Mouse (Mus musculus) embryo, embryonic 10.5 days (tissue): ENCODE results near the gene 2210016L21Rik.
"Not testable (repeated sequence)": the region's sequence is repeated elsewhere in the genome, so short reads cannot be mapped to it uniquely, and the experiment has no call there.

Experiments used
- DNase-seq: peaks from one replicate; pipeline ENCODE4 v3.0.0-alpha.2; 2015; ENCODE audit warnings: low spot score

2210016L21Rik gene

DNA sequence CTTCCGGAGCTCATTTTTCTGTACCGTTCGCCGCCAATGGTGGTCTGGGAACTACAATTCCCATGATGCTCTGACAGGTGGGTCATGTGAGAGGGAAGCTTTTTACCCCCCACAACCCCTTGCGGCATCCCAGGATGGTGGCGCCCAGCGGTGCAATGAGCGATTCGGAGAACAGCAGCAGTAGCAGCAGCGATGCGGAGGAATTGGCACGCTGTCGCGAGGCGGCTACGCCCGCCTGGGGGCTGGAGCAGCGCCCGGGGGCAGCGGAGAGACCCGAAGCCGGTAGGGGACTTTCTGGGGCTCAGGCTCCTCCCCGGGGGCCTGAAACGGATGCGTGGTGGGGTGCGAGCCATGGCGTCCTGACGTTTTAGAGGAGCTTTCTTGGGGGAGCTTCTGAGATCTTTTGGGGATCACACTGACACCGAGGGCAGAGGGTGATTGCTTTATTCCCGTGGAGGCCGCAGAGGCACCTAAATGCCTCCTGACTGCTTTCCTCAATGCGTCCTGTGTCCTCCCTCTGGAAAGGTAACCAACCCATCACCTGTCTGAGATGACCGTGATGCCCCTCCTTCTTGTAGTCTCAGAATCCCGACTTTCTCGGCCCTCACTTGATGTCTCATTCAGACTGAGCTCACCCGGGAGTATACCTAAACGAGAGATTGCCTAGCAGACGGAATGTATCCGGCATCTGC, at the start of gene 2210016L21Rik:
Gene 2210016L21Rik (plus strand): TSS at position 85 of the 692 bp plus-strand sequence.
- peak; percentile 96 for DNase-seq

DNA sequence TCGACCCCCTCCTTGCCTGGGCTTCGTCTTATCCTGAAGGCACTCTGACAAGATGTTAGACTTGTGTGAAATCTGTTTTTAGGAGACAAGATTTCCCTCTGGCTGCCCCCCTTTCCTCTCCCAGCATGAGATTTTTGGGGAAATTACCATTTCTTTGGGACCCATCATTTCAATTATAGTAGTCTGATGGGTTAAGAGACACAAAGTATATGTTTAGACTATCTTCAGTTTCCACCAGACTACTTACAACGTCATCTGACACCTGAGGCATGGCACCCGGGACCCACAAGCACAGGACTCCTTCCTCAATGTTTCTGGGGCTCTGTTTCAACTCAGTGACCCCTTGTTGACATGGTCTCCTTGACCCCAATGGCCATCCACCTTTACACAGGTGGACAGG, 46.4 kb upstream of the 2210016L21Rik start:
- no peak for DNase-seq

DNA sequence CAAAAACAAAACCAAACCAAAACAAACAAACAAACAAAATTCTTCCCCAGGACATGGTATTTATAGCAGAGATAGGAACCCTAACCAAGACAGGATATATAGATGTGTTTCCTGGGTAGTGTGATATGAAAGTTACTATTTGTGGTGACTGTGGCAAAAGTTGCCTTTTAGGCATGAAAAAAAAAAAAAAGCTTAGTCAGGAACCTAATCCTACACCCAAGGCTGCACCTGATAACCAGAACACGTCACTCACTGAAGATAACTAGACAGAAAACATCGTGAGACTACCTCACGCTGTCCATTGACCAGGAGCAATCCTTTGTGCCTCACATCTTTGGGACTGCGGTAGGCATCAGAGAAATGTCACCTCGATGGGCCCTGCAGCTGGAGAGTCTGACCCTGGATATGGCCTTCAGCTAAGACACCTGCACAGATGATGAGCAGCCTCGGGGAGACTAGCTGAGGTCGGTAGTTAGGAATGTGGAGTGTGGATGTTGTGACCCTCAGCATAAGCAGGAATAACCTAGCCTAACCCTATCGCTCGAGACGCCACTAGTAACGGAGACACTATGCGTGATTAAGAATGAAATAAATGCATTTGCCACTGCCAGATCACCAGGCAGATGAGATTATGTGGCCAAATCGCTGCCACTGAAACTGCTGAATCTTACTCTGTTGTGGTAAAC, 45.1 kb upstream of the 2210016L21Rik start, which contains the start of gene Oasl2:
Gene Oasl2 (plus strand): TSS at position 249 of the 686 bp plus-strand sequence.
- DNase-seq, result no peak

DNA sequence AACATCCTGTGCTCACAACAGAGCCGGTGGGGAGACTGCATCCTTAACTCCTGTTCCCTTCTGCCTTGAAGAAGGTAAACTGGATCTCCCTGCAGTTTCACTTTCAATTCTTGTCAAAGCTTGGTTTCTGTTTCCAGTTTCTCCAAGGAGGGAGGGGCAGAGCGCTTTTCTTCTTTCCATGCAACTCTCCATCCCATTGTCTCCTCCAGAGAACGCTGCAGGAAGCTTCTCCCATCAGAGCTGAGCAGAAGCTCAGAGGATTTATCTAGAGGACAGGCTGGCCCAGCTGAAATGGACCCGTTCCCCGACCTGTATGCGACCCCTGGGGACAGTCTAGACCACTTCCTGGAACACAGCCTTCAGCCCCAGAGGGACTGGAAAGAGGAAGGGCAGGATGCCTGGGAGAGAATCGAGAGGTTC, 44.6 kb upstream of the 2210016L21Rik start:
- no peak for DNase-seq

DNA sequence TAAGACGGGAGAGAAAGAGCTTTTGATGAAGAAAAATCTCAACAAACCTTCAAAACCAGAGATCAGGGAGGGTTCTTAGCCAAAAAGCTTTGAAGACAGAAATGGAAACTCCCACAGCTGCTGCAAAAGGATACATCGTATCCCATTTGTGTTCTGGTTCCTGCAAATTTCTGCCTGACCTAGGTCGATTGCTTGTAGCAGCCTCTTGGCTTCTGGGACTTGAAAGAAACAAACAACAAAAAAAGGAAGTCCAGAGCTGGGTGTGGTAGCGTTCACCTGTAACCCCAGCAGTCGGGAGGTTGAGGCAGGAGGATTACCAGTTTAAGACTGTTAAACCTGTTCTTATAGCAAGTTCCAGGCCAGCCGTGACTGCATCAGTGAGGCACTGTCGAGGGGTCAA, 43.1 kb upstream of the 2210016L21Rik start:
- no peak for DNase-seq

- peak; percentile 73 for DNase-seq
Measured at GRCm38 (mm10) chr5:114902413-114902812, 39.5 kb upstream of the 2210016L21Rik start.

- DNase-seq, result peak; percentile 30
Measured at GRCm38 (mm10) chr5:114908598-114909305, 33.2 kb upstream of the 2210016L21Rik start.

DNA sequence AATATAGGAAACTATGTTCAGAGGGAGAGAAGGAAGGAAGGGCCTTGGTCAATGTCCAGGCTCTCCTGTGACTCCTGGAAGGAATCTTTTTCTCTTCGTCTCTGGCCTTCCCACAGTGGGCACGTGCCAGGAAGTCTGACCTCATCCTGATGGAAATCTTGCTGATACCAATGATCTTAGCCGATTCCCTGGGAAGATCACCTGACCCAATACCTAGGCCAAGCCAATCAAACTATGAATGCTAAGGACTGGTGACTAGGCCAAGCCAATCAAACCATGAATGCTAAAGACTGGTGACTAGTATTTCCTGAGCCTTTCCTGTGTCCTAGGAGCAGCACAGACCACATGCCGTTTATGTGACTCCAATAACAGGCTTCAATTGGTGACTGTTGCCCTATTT, 28.3 kb upstream of the 2210016L21Rik start:
- DNase-seq, result no peak

DNA sequence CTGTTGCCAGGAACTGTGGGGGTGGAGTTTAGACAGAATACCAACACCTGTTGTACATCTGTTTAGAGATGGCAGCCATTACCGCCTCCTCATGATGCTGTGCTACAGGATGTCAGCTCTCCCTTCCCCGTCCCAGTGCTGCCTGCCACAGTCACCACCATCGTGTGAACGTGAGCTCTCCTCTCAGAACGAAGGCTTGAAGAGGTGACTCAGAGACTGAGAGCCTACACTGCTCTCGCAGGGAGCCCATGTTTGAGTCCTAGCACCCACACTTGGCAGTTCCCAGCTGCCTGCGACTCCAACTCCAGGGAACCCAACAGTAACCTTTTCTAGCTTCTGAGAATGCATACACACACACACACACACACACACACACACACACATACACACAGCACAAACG, 27.1 kb upstream of the 2210016L21Rik start:
- DNase-seq, result no peak

GRCm38 (mm10) chr5:114915854-114916253, 26.1 kb upstream of the 2210016L21Rik start:
- no peak for DNase-seq

DNA sequence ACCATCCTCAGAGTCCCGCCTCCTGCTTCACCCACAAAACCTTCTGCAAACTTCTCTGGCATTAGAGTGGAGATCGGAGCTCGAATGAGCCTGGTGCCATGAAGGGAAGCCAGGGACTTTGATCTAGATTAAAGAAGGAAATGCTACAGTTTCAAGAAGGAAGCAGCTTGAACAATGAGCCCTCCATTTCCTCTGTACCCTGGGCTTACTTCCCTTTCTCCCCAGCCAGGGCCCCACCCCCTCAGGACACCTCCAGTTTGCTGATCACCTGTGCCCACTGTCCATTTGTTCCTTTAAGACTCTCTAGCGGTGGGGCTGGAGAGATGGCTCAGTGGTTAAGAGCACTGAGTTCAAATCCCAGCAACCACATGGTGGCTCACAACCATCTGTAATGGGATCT, 25.2 kb upstream of the 2210016L21Rik start:
- DNase-seq, result no peak

DNA sequence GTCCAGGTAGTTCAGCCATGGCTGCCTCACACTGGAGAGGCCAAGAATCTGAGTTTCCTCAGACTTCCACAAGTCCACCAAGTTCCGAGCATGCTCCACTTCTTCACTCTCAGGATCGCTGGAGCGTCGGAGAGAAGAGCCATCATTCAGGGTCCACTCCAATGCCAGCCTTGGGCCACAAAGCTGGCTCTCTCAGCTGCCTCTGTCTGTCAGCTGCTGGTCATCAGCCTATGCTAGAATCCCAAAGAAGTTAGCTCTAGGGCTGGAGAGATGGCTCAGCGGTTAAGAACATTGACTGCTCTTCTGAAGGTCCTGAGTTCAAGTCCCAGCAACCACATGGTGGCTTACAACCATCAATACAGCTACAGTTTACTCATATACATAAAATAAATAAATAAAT, 24.6 kb upstream of the 2210016L21Rik start:
- DNase-seq, result not testable (repeated sequence)

DNA sequence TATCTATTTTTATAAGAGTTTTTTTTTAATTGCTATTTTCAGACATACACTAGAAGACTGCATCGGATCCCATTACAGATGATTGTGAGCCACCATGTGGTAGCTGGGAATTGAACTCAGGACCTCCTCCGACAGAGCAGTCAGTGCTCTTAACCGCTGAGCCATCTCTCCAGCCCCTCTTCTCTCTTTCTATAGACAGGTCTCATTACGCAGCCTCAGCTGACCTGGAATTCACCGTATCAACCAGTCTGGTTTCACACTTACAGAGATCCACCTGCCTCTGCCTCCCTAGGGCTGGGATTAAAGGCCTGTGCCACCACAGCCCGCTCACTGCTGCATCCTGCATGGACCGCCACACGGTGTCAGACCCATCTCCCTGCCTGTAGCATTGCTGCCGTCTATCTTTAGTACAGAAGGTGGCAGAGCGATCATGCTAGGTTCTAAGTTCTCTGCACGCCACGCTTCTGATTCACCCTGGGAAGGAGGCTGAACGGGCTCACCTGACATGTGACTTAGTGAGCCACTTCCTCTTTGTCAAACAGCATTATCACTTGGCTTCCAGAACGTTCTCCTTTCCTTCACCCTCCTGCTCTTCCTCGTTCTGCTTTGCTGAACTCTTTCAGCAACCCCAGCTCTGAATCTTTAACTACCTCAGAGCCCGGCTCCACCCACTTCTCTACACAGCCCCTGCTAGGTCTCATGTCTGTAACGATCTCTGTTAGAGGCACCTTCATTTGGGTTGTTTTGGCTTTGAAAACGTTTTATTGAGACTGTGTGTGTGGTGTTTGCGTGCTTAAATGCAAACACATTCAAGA, 20.2 kb upstream of the 2210016L21Rik start:
- DNase-seq, result no peak

GRCm38 (mm10) chr5:114922366-114922731, 19.6 kb upstream of the 2210016L21Rik start:
- DNase-seq, result no peak

- no peak for DNase-seq
Measured at GRCm38 (mm10) chr5:114922998-114923473, 18.9 kb upstream of the 2210016L21Rik start, which contains the start of gene Oasl1. TSS of gene Oasl1 (plus strand) at chr5:114923240.

- no peak for DNase-seq
Measured at GRCm38 (mm10) chr5:114926153-114926684, 15.7 kb upstream of the 2210016L21Rik start.

GRCm38 (mm10) chr5:114926753-114927152, 15.2 kb upstream of the 2210016L21Rik start:
- DNase-seq, result no peak

DNA sequence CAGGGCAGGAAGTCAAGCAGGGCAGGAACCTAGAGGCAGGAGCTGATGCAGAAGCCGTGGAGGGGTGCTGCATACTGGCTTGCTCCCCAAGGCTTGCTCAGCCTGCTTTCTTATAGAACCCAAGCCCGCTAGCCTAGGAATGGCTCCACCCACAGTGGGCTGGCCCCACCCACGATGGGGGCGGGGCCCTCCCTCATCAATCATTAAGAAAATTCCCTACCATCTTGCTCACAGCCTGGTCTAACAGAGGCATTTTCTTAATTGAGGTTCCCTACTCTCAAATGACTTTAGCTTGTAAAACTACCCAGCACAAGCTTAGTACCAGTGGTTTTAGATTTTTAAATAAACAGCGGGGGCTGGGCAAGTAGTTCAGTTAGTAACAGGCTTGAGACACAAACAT, 10.3 kb upstream of the 2210016L21Rik start:
- no peak for DNase-seq

DNA sequence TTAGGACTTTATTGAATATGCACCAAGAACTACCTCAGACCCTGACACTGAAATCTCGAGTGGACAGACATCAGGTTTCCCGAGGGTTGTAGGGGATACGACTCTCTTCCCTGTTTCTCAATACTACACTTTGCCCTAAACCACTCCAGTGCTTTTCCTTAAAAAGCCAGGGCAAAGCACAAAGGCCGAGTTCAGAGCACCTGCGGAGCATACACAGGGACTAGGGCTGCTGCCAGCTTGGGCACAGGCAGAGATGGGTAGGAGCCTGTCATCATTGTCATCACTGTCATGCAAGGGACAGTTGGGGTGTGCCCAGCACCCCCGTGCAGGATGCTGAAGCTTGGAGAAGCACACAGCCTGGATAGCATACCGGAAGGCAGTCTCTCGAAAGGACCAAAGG, 8.8 kb upstream of the 2210016L21Rik start:
- DNase-seq, result no peak

DNA sequence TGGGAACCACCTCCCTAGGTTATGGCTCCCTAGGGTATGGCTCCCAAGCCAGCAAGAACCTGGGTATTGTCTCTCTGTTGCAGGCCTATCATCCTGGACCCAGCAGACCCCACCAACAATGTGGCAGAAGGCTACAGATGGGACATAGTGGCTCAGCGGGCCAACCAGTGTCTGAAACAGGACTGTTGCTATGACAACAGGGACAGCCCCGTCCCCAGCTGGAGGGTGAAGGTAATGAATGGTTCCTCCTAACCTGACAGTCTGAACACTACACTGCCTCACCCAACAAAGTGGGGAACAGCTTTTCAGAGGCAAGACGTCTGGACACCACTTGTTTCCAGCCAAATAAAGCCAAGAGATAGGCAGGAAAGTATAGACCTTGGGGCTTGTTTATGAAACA, 6.1 kb upstream of the 2210016L21Rik start:
- peak; percentile 43 for DNase-seq

- not testable (repeated sequence) for DNase-seq
Measured at GRCm38 (mm10) chr5:114941138-114941537, 820 bp upstream of the 2210016L21Rik start.

DNA sequence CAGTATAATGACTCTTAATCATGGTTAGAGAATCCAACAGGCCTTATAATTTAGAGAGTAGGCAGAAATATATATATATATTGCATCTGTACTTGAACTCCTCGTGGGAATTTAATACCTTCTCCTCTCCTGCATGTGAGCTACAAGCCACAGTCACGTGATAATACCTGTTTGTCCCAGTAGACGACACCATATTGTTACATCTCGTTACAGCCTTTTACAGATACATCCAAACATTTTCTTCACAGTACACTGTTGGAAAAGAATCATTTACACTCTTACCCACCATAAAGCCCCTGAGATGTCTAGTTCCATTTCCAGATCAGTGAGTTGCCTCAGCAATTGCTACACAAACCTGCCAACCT, 790 bp downstream of the 2210016L21Rik start:
- DNase-seq, result no peak
